Mouse (Mus musculus) ES-E14 (cell line): Measurements from ENCODE around the gene Ush2a.

ENCODE experiments used
- CHD2 ChIP-seq: IDR thresholded peaks from 2 replicates; pipeline ENCODE4 v1.6.1; 2014; ENCODE audit warnings: mild to moderate bottlenecking, low read depth, low read length, inconsistent platforms
- MAFK ChIP-seq: IDR thresholded peaks from 2 replicates; pipeline ENCODE4 v1.6.1; 2014; ENCODE audit warnings: mild to moderate bottlenecking, low read depth, low read length, inconsistent platforms; ENCODE audit not compliant: insufficient read depth

GRCm38 (mm10) chr1:188728625-188729024 is 466.8 kb downstream of the Ush2a start:
- TF ChIP-seq CHD2 (no peak), MAFK (no peak)
